Mouse (Mus musculus) intestine, postnatal 0 days (tissue): ENCODE results near the gene Als2cl. TPM values are rescaled to one million over a fixed set of nuclear protein-coding genes. Genes with fewer than 3 reads are reported as not detected.

ENCODE experiments used
- ATAC-seq: fragments of 200-750 bp; cut with Nextera tagmentation; 2 replicates; pipeline ENCODE4 v1.8.0; 2017; ENCODE audit warnings: mild to moderate bottlenecking, moderate TSS enrichment, moderate library complexity
- H3K27ac ChIP-seq: fragments of 300-500 bp; sonication (generic); 2 replicates; pipeline ENCODE4 v1.5.1; 2014; ENCODE audit warnings: mild to moderate bottlenecking, low read depth, low read length, moderate library complexity
- H3K27me3 ChIP-seq: fragments of 300-500 bp; sonication (generic); replicated peaks from 2 replicates; pipeline ENCODE4 v1.6.1; 2014; ENCODE audit warnings: low read length, mixed read lengths; ENCODE audit not compliant: control insufficient read depth, insufficient read depth
- H3K36me3 ChIP-seq: fragments of 300-500 bp; sonication (generic); 2 replicates; pipeline ENCODE4 v1.6.1; 2014; ENCODE audit warnings: mild to moderate bottlenecking, moderate library complexity; ENCODE audit not compliant: control insufficient read depth, insufficient read depth
- H3K4me1 ChIP-seq: fragments of 300-500 bp; sonication (generic); replicated peaks from 2 replicates; pipeline ENCODE4 v1.6.1; 2014; ENCODE audit warnings: antibody characterized with exemption, low read length, mixed read lengths; ENCODE audit not compliant: control insufficient read depth, insufficient read depth
- H3K4me2 ChIP-seq: fragments of 300-500 bp; sonication (generic); replicated peaks from 2 replicates; pipeline ENCODE4 v1.6.1; 2014; ENCODE audit warnings: low read depth, mild to moderate bottlenecking, moderate library complexity
- H3K4me3 ChIP-seq: fragments of 300-500 bp; sonication (generic); 2 replicates; pipeline ENCODE4 v1.5.1; 2014; ENCODE audit warnings: low read depth, low read length
- H3K9ac ChIP-seq: fragments of 300-500 bp; sonication (generic); 2 replicates; pipeline ENCODE4 v1.6.1; 2014; ENCODE audit warnings: mild to moderate bottlenecking, low read depth, low read length
- H3K9me3 ChIP-seq: fragments of 300-500 bp; sonication (generic); 2 replicates; pipeline ENCODE4 v1.6.1; 2016; ENCODE audit warnings: mixed run types; ENCODE audit not compliant: control insufficient read depth
- CTCF ChIP-seq: sonication (generic); IDR thresholded peaks from 2 replicates; pipeline ENCODE4 v1.5.1; 2016; ENCODE audit warnings: low read depth, mild to moderate bottlenecking, control low read depth, antibody characterized with exemption, moderate library complexity
- WGBS: fragments of 180-500 bp; shearing (Covaris S2); extraction: QIAGEN DNeasy Blood & Tissue Kit; methylation state at CpG from one replicate; pipeline ENCODE4 v1.1.7; 2014; 5-methylcytosine and 5-hydroxymethylcytosine counted together
- polyA plus RNA-seq: library from polyadenylated mRNA; unstranded; fragments of >200 nt; fragmentation: Nextera tagmentation; extraction: Ambion mirVana; gene quantifications from 2 replicates; pipeline ENCODE4 v1.2.1, GENCODE M21; 2015

The Als2cl gene
- polyA plus RNA-seq, 1 experiment from 2014 or later: 7.6 TPM

DNA sequence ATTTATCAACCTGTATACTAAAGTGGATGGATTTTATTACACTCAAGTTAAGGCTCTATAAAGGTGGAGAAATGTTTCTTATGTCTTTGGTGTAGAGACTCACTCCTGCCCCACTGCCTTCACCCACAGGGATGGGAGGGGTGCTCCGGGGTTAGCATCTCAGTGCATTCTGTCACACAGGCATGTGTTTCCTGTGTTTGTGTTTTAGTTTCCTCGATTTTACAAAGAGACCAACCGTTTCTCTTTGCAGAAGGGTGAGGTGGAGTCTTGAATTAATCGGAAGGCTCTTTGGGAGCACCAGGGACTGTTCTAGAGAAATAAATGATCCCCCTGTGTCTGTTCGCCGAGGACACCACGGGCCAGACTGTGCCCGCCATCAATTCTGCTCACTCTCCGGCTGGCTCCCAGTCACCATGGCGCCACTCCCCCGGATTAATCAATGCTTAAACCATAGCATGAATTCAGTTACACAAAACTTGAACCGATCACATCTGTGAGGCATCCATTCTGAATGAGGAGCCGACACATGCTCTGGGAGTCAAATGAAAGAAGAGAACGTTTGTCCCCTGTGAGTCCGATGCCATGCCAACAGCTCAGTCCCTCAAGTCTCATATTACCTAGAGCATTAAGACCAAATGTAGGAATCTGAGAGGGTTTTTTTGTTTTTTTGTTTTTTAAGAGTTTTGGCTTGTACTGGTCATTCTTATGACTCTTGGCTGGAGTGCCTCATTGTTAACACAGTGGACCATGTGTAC lies 41.2 kb downstream of the Als2cl start:
- 66% methylated on average over 15 of the region's 15 CpGs for WGBS
- Histone ChIP-seq H3K27ac (no peak overlapping the region), H3K36me3 (no peaks in the 10 kb centered on the region), H3K9me3 (no peaks in the 10 kb centered on the region), H3K4me2 (no peak overlapping the region), H3K4me3 (no peak overlapping the region), H3K27me3 (no peaks in the 10 kb centered on the region), H3K4me1 (no peaks in the 10 kb centered on the region), H3K9ac (no peak overlapping the region)
- TF ChIP-seq CTCF: no peak
- no peak for ATAC-seq

DNA sequence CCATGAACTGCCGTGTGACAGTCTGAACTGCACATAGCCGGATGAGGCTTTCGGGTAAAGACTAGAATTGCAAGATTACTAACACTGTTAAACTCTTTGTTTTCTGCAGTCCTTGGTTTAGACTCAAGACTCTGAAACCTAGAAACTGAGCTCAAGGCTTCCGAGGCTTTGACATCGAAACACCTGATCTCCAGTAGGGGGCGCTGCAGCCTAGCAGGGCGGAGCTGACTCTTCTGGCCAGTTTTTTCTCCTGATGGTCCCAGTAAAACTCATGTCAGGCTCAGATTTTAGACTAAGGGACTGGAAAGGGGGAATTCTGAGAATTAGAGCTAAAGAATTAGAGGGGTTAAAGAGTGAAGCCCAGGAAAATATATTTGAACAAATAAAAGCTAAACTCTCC lies 43.1 kb downstream of the Als2cl start:
- WGBS: 12% methylated on average over 7 of the region's 7 CpGs
- H3K4me1 ChIP-seq: no peaks in the 10 kb centered on the region
- H3K9ac ChIP-seq: no peak overlapping the region
- H3K4me2 ChIP-seq: no peak overlapping the region
- H3K27ac ChIP-seq: no peak overlapping the region
- no peaks in the 10 kb centered on the region for H3K27me3 ChIP-seq
- no peak for ATAC-seq
- H3K36me3 ChIP-seq: no peaks in the 10 kb centered on the region
- no peaks in the 10 kb centered on the region for H3K9me3 ChIP-seq
- no peak overlapping the region for H3K4me3 ChIP-seq
- peak; percentile 96 for TF ChIP-seq CTCF

DNA sequence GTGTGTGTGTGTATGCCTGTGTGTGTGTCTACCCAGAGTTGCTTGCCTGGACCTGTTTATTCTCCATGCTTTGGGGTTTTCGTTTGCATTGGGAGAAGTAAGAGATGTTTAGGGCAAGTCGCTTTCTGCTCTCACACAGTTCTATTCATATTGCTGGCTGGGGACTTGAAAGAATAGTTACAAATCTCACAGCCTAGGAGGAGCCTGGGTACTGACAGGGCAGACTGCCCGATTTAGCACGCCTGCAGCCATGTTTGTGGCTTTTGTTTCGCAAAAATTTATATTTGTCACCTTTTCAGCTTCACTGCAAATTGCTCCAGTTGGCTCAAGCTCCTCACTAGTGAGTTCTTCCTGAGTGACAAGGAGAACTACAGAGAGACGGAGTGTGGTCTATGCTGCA lies 51.9 kb downstream of the Als2cl start:
- no peak overlapping the region for H3K4me2 ChIP-seq
- TF ChIP-seq CTCF: no peak
- no peaks in the 10 kb centered on the region for H3K9me3 ChIP-seq
- no peaks in the 10 kb centered on the region for H3K36me3 ChIP-seq
- no peak overlapping the region for H3K27ac ChIP-seq
- no peaks in the 10 kb centered on the region for H3K4me1 ChIP-seq
- H3K4me3 ChIP-seq: no peak overlapping the region
- WGBS: 82% methylated on average over 6 of the region's 6 CpGs
- H3K27me3 ChIP-seq: no peaks in the 10 kb centered on the region
- ATAC-seq: no peak
- H3K9ac ChIP-seq: no peak overlapping the region

DNA sequence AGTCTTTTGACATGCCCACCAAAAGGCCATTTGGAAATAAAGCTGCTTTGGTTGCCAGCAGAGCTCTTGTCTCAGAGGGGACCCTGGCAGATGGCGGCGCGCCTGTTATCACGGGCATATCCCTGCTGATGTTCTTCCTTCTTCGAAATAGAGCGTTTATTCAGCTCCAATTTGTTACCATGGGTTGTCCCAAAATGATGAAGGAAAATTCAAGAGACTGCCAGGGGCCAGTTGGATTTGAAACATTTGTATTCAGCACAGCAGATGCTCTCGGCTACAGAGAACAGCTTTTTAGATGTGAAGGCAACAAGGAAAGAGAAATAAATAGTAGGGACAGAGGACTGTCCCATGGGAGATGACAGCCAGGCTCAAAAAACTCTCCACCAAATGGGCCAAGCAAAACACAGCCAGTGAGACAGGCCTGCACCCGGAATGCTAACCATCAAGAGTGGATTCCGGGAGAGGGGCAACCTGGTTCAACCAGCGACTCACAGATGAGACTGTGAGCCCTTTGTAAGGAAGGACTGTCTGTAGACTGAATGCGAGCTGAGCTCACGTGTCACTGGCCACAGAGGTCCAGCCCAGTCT lies 54.3 kb downstream of the Als2cl start:
- H3K4me3 ChIP-seq: no peak overlapping the region
- H3K9ac ChIP-seq: no peak overlapping the region
- WGBS: 87% methylated on average over 12 of the region's 12 CpGs
- H3K4me2 ChIP-seq: no peak overlapping the region
- no peak overlapping the region for H3K27ac ChIP-seq
- ATAC-seq: no peak
- no peaks in the 10 kb centered on the region for H3K4me1 ChIP-seq
- no peaks in the 10 kb centered on the region for H3K27me3 ChIP-seq
- no peak for TF ChIP-seq CTCF
- H3K36me3 ChIP-seq: no peaks in the 10 kb centered on the region
- no peaks in the 10 kb centered on the region for H3K9me3 ChIP-seq

DNA sequence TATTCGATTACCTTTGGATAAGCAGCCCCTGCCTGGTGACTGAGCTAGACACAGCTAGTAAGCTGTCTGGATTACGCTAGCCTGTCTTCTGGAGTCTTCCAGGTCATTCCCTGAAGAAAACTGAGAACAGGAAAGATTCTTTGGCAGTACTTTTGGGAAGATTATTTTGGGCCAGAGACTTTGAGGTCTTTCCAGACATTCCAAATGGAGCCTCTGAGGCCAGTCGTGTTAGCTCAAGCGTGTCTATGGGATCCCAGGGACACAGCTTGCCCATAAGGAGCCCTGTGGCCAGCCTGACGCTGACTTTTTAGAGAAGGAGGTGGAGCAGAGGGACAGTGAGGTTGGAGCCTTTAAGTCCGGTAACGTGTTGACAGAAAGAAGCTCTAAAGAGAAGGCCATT lies 56.3 kb downstream of the Als2cl start:
- no peaks in the 10 kb centered on the region for H3K36me3 ChIP-seq
- WGBS: 85% methylated on average over 7 of the region's 7 CpGs
- H3K4me2 ChIP-seq: no peak overlapping the region
- H3K9ac ChIP-seq: no peak overlapping the region
- H3K27me3 ChIP-seq: no peaks in the 10 kb centered on the region
- no peaks in the 10 kb centered on the region for H3K4me1 ChIP-seq
- ATAC-seq: no peak
- no peaks in the 10 kb centered on the region for H3K9me3 ChIP-seq
- H3K4me3 ChIP-seq: no peak overlapping the region
- H3K27ac ChIP-seq: no peak overlapping the region
- no peak for TF ChIP-seq CTCF

DNA sequence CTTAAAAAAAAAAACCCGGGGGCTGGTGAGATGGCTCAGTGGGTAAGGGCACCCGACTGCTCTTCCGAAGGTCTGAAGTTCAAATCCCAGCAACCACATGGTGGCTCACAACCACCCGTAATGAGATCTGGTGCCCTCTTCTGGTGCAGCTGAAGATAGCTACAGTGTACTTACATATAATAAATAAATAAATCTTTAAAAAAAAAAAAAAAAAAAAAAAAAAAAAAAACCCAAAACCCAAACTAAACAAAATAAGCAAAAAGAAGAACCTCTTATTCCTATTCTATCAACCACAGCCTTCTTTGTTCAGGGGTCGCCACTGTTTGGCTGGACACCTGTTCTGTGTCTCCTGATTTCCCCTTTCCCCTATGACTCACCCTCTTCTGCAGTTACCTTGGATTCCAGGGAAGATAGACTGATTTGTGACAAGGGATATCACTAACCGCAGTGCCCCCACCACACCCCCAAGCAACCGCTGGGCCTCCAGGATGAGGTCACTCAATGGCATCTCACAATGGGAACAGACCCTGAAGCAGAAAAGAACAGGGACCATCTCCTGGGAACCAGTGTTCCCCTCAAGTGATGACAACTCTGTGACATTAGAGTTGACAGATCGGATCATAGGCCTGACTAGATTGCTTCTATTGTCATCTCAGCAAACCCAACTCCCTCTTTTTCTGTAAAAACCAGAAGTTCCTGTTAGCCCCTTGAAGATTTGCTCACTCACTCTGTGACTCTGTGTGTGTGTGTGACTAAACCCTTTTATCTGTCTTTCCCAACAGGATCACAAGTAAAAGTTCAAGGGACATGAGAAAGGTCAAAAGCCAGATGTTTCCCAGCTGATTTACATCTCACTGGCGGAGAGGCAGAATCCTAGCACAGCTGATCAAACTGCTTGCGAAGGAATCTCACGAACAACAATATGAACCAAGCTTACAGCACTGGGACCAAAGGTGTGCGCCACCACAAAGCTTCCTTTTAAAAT lies 58.1 kb downstream of the Als2cl start:
- Histone ChIP-seq H3K9ac (no peak overlapping the region), H3K4me3 (no peak overlapping the region), H3K27ac (no peak overlapping the region), H3K9me3 (no peaks in the 10 kb centered on the region), H3K4me2 (no peak overlapping the region), H3K36me3 (no peaks in the 10 kb centered on the region), H3K27me3 (no peaks in the 10 kb centered on the region), H3K4me1 (no peaks in the 10 kb centered on the region)
- TF ChIP-seq CTCF: peak; percentile 24; the same call in 1 of the 2 replicates
- no peak for ATAC-seq
- 76% methylated on average over 12 of the region's 12 CpGs for WGBS
